Mouse (Mus musculus): ENCODE measurements at regions not wholly inside any gene's neighbourhood (a gene's known extent, or its start where the extent isn't known, plus 50 kb on each side); places are given as distances from the start of the nearest gene placed in this dataset.
A peak's percentile ranks its signal among the peaks of the same experiment; 100 is the strongest.
"Not testable (repeated sequence)": the region's sequence is repeated elsewhere in the genome, so short reads cannot be mapped to it uniquely, and the experiment has no call there.

- DNase-seq: no peak
These were observed 207.6 kb upstream of the Steap1 start for GRCm38 (mm10) chr5:5956716-5957115.

- no peak for DNase-seq
These were observed 206.7 kb upstream of the Steap1 start for GRCm38 (mm10) chr5:5955783-5956182.

GRCm38 (mm10) chr5:5925796-5926195, 176.7 kb upstream of the Steap1 start:
- DNase-seq: peak; percentile 65

GRCm38 (mm10) chr5:5916427-5916826, 167.3 kb upstream of the Steap1 start:
- no peak for DNase-seq

GRCm38 (mm10) chr5:5889376-5889775, 140.2 kb upstream of the Steap1 start:
- DNase-seq: no peak

GRCm38 (mm10) chr5:5873425-5873824, 124.3 kb upstream of the Steap1 start:
- DNase-seq: no peak

- DNase-seq: no peak
These were observed 107.1 kb upstream of the Steap1 start for GRCm38 (mm10) chr5:5856146-5856724.

- DNase-seq: no peak
These were observed 96.8 kb upstream of the Steap1 start for GRCm38 (mm10) chr5:5845805-5846496.

GRCm38 (mm10) chr5:5844312-5844711, 95.2 kb upstream of the Steap1 start:
- DNase-seq: no peak

GRCm38 (mm10) chr5:5838767-5839166, 89.6 kb upstream of the Steap1 start:
- DNase-seq: no peak

GRCm38 (mm10) chr5:5822666-5823065, 73.5 kb upstream of the Steap1 start:
- not testable (repeated sequence) for DNase-seq

Data from kidney, postnatal 10 days (tissue).